Mouse (Mus musculus) embryonic fibroblast, embryonic 13.5 days (primary cell): ENCODE results near the gene Abcc2.

Source experiments
- CTCF ChIP-seq: IDR thresholded peaks from 2 replicates; pipeline ENCODE4 v1.5.1; 2011; ENCODE audit warnings: mild to moderate bottlenecking, control low read depth, low read length, moderate library complexity, borderline replicate concordance; ENCODE audit not compliant: insufficient read depth
- POLR2A ChIP-seq: IDR thresholded peaks from 2 replicates; pipeline ENCODE4 v1.6.1; 2011; ENCODE audit warnings: low read depth, mild to moderate bottlenecking, control low read depth, low read length, moderate library complexity

DNA sequence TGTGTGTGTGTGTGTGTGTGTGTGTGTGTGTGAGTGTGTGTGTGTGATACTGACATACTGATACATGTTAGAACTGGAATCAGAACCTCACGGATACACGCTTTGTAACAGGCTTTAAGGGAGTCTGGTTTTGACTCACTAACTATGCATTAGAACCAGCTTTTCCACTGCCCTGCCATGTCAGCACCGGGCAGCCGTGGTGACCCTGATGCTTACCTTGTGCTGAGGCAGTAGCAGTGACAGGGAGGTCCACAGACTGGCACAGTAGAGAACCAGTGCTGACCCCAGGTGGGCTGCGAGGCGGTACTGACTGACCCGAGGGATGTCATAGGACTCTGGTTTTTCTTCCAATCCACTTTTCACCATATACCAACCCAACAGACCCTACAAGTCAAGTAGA is 38.6 kb upstream of the Abcc2 start:
- TF ChIP-seq CTCF (no peak), POLR2A (no peak)
